Mouse (Mus musculus) kidney, embryonic 14.5 days (tissue): ENCODE results near the gene Ankrd42. TPM values are rescaled to one million over a fixed set of nuclear protein-coding genes. Genes with fewer than 3 reads are reported as not detected.

Source experiments
- ATAC-seq: fragments of 200-750 bp; cut with Nextera tagmentation; 2 replicates; pipeline ENCODE4 v1.8.0; 2017; ENCODE audit warnings: moderate number of reproducible peaks, mild to moderate bottlenecking, moderate TSS enrichment, moderate library complexity; ENCODE audit not compliant: low FRiP score, low TSS enrichment
- H3K27ac ChIP-seq: fragments of 300-500 bp; sonication (generic); 2 replicates; pipeline ENCODE4 v1.5.1; 2014; ENCODE audit warnings: low read depth, mild to moderate bottlenecking, low read length, moderate library complexity, mixed read lengths
- H3K27me3 ChIP-seq: fragments of 300-500 bp; sonication (generic); 2 replicates; pipeline ENCODE4 v1.6.1; 2014; ENCODE audit warnings: mild to moderate bottlenecking, low read length; ENCODE audit not compliant: control insufficient read depth, insufficient read depth
- H3K36me3 ChIP-seq: fragments of 300-500 bp; sonication (generic); 2 replicates; pipeline ENCODE4 v1.6.1; 2014; ENCODE audit warnings: low read length, mixed read lengths; ENCODE audit not compliant: control insufficient read depth, insufficient read depth
- H3K4me1 ChIP-seq: fragments of 300-500 bp; sonication (generic); 2 replicates; pipeline ENCODE4 v1.6.1; 2014; ENCODE audit warnings: low read length, mixed read lengths; ENCODE audit not compliant: control insufficient read depth, insufficient read depth
- H3K4me2 ChIP-seq: fragments of 300-500 bp; sonication (generic); replicated peaks from 2 replicates; pipeline ENCODE4 v1.6.1; 2014; ENCODE audit warnings: low read depth, mild to moderate bottlenecking, low read length
- H3K4me3 ChIP-seq: fragments of 300-500 bp; sonication (generic); 2 replicates; pipeline ENCODE4 v1.5.1; 2014; ENCODE audit warnings: mild to moderate bottlenecking, low read length
- H3K9ac ChIP-seq: fragments of 300-500 bp; sonication (generic); 2 replicates; pipeline ENCODE4 v1.6.1; 2014; ENCODE audit warnings: low read depth, mild to moderate bottlenecking, low read length, moderate library complexity
- H3K9me3 ChIP-seq: fragments of 300-500 bp; sonication (generic); 2 replicates; pipeline ENCODE4 v1.6.1; 2016; ENCODE audit warnings: low read length; ENCODE audit not compliant: control insufficient read depth
- WGBS: fragments of 180-500 bp; shearing (Covaris S2); extraction: QIAGEN DNeasy Blood & Tissue Kit; methylation state at CpG from one replicate; pipeline ENCODE4 v1.1.7; 2014; 5-methylcytosine and 5-hydroxymethylcytosine counted together
- polyA plus RNA-seq: library from polyadenylated mRNA; unstranded; fragments of >200 nt; fragmentation: Nextera tagmentation; extraction: Ambion mirVana; gene quantifications from 2 replicates; pipeline ENCODE4 v1.2.1, GENCODE M21; 2014

The Ankrd42 gene
- polyA plus RNA-seq, 1 experiment from 2014 or later: 6.6 TPM

GRCm38 (mm10) chr7:92550248-92550989, 86.5 kb downstream of the Ankrd42 start:
- H3K4me3 ChIP-seq: no peak overlapping the region
- no peaks in the 10 kb centered on the region for H3K36me3 ChIP-seq
- no peak overlapping the region for H3K27ac ChIP-seq
- no peak for ATAC-seq
- 88% methylated on average over 6 of the region's 6 CpGs for WGBS
- H3K4me2 ChIP-seq: no peak overlapping the region
- H3K4me1 ChIP-seq: no peaks in the 10 kb centered on the region
- no peaks in the 10 kb centered on the region for H3K9me3 ChIP-seq
- no peak overlapping the region for H3K9ac ChIP-seq
- no peaks in the 10 kb centered on the region for H3K27me3 ChIP-seq

- 74% methylated on average over 2 of the region's 2 CpGs for WGBS
- ATAC-seq: no peak
- H3K36me3 ChIP-seq: no peaks in the 10 kb centered on the region
Observed at GRCm38 (mm10) chr7:92546763-92547162, 90.2 kb downstream of the Ankrd42 start.

GRCm38 (mm10) chr7:92532351-92533036, 104.4 kb downstream of the Ankrd42 start:
- 63% methylated on average over 6 of the region's 6 CpGs for WGBS
- no peak overlapping the region for H3K27ac ChIP-seq
- H3K4me3 ChIP-seq: no peak overlapping the region
- ATAC-seq: no peak
- no peaks in the 10 kb centered on the region for H3K36me3 ChIP-seq
- no peak overlapping the region for H3K9ac ChIP-seq
- no peak overlapping the region for H3K4me2 ChIP-seq
- H3K4me1 ChIP-seq: no peaks in the 10 kb centered on the region
- no peaks in the 10 kb centered on the region for H3K9me3 ChIP-seq
- no peaks in the 10 kb centered on the region for H3K27me3 ChIP-seq

More at GRCm38 (mm10) chr7:92546763-92547162, 90.2 kb downstream of the Ankrd42 start:
- no peaks in the 10 kb centered on the region for H3K27me3 ChIP-seq
- no peaks in the 10 kb centered on the region for H3K9me3 ChIP-seq
- H3K9ac ChIP-seq: no peak overlapping the region
- no peak overlapping the region for H3K4me3 ChIP-seq
- no peak overlapping the region for H3K27ac ChIP-seq
- no peak overlapping the region for H3K4me2 ChIP-seq
- no peaks in the 10 kb centered on the region for H3K4me1 ChIP-seq

Other genes starting within 250 kb of the Ankrd42 start
- gene Ccdc90b, start 76.0 kb downstream of the Ankrd42 start, polyA plus RNA-seq: 55.2 and 59.6 TPM in 2 replicates
- gene Pcf11, start 32.8 kb upstream of the Ankrd42 start, polyA plus RNA-seq: 20.8 and 22.6 TPM in 2 replicates
- 6.6 and 7.9 TPM in 2 replicates for gene Rab30, start 104.5 kb upstream of the Ankrd42 start, polyA plus RNA-seq
- gene Ddias, start 237.1 kb upstream of the Ankrd42 start, polyA plus RNA-seq: 10.4 and 17.6 TPM in 2 replicates
- gene Prcp, start 237.3 kb upstream of the Ankrd42 start, polyA plus RNA-seq: 21.5 and 24.2 TPM in 2 replicates